Mouse (Mus musculus) frontal cortex, adult 2 months (tissue): ENCODE results near the gene Gm11115. TPM values are rescaled to one million over a fixed set of nuclear protein-coding genes. Genes with fewer than 3 reads are reported as not detected.

Experiments
- DNase-seq, 2 experiments: peaks; one replicate each; pipeline ENCODE4 v3.0.0; 2022; ENCODE audit warnings: low spot score in 1 of 2; ENCODE audit errors: extremely low spot score in 1 of 2
- polyA plus RNA-seq: library from polyadenylated mRNA; depleted of rRNA; stranded (reverse); fragments of >200 nt; gene quantifications from 2 replicates; pipeline ENCODE4 v1.2.3, GENCODE M21; 2012; rRNA removed

Gene Gm11115
- not detected in 2 replicates for polyA plus RNA-seq

DNA sequence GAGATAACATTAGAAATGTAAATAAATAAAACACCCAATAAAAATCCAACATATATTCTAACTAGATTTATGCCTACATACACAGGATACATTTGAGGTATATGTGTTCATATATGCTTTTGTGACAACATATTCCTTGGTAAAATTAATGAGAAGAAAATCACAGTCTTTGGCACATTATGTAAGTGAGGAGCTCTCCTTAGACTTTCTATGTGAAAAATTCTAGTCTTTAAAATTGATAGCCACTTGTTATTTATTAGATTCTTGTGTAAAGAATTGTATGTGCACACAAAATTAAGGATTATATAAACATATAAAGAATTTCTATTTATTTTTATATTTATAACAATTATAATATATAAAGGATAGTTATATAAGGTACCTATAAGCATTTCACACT is at the start of gene Gm11115:
Gene Gm11115, minus strand, starts transcription at position 101 of the 400 bp plus-strand sequence.
- DNase-seq, result no peak

- no peak for DNase-seq
Observed at GRCm38 (mm10) chr5:88111430-88111829, 42.5 kb downstream of the Gm11115 start, which contains the start of gene Gm11116. Gene Gm11116 (minus strand): TSS chr5:88111530.

Other genes with a start within 250 kb of the Gm11115 start
- not detected in 2 replicates for gene Csn3, start 228.5 kb downstream of the Gm11115 start, polyA plus RNA-seq
- not detected in 2 replicates for gene 2310003L06Rik, start 184.6 kb downstream of the Gm11115 start, polyA plus RNA-seq
- gene Gm28434, start 184.6 kb downstream of the Gm11115 start, polyA plus RNA-seq, result not detected in 2 replicates
- gene Cabs1, start 174.7 kb downstream of the Gm11115 start, polyA plus RNA-seq, result not detected in 2 replicates
- not detected in 2 replicates for gene Smr3a, start 151.6 kb downstream of the Gm11115 start, polyA plus RNA-seq
- not detected in 2 replicates for gene Smr2, start 67.5 kb downstream of the Gm11115 start, polyA plus RNA-seq
- gene Gm11116, start 42.6 kb downstream of the Gm11115 start, polyA plus RNA-seq, result not detected in 2 replicates
- gene Gm7714, start 114.8 kb upstream of the Gm11115 start, polyA plus RNA-seq, result not detected in 2 replicates
- not detected in 2 replicates for gene Prol1, start 163.2 kb upstream of the Gm11115 start, polyA plus RNA-seq
- not detected in 2 replicates for gene Amtn, start 222.0 kb upstream of the Gm11115 start, polyA plus RNA-seq